Mouse (Mus musculus): ENCODE data around the gene Gm49630. TPM values are rescaled to one million over a fixed set of nuclear protein-coding genes. Genes with fewer than 3 reads are reported as not detected.
"Not testable (repeated sequence)": the region's sequence is repeated elsewhere in the genome, so short reads cannot be mapped to it uniquely, and the experiment has no call there.

Gene Gm49630
- polyA plus RNA-seq, 1 experiment from 2014 or later = not detected

GRCm38 (mm10) chr17:7388341-7388957 lies 16.7 kb upstream of the Gm49630 start:
- H3K27me3 ChIP-seq; H3K36me3 ChIP-seq (replicated peaks); H3K27ac ChIP-seq; ATAC-seq (ENCODE audit: low FRiP score); H3K4me3 ChIP-seq (replicated peaks); H3K4me1 ChIP-seq; H3K9ac ChIP-seq; H3K9me3 ChIP-seq; H3K4me2 ChIP-seq: not testable (repeated sequence)
- no CpG with 5 or more reads among the region's 2 CpGs for WGBS

GRCm38 (mm10) chr17:7386016-7386415 lies 14.2 kb upstream of the Gm49630 start:
- 67% methylated on average over 8 of the region's 8 CpGs for WGBS
- H3K9ac ChIP-seq; H3K27ac ChIP-seq; H3K36me3 ChIP-seq (replicated peaks); H3K9me3 ChIP-seq; H3K4me1 ChIP-seq; H3K27me3 ChIP-seq; ATAC-seq (ENCODE audit: low FRiP score); H3K4me3 ChIP-seq (replicated peaks); H3K4me2 ChIP-seq: not testable (repeated sequence)

GRCm38 (mm10) chr17:7385364-7385763 lies 13.6 kb upstream of the Gm49630 start, which contains the start of gene Unc93a2:
Gene Unc93a2 (minus strand): TSS chr17:7385464.
- not testable (repeated sequence) for H3K9me3 ChIP-seq; H3K4me1 ChIP-seq; H3K27me3 ChIP-seq; H3K27ac ChIP-seq; H3K36me3 ChIP-seq (replicated peaks); H3K4me2 ChIP-seq; H3K4me3 ChIP-seq (replicated peaks); ATAC-seq (ENCODE audit: low FRiP score); H3K9ac ChIP-seq
- 81% methylated on average over 3 of the region's 3 CpGs for WGBS

GRCm38 (mm10) chr17:7383167-7384143 lies 11.7 kb upstream of the Gm49630 start:
- not testable (repeated sequence) for ATAC-seq (ENCODE audit: low FRiP score); H3K4me2 ChIP-seq; H3K27me3 ChIP-seq; H3K36me3 ChIP-seq (replicated peaks); H3K9ac ChIP-seq; H3K27ac ChIP-seq; H3K9me3 ChIP-seq; H3K4me1 ChIP-seq; H3K4me3 ChIP-seq (replicated peaks)
- 93% methylated on average over 12 of the region's 13 CpGs for WGBS

DNA sequence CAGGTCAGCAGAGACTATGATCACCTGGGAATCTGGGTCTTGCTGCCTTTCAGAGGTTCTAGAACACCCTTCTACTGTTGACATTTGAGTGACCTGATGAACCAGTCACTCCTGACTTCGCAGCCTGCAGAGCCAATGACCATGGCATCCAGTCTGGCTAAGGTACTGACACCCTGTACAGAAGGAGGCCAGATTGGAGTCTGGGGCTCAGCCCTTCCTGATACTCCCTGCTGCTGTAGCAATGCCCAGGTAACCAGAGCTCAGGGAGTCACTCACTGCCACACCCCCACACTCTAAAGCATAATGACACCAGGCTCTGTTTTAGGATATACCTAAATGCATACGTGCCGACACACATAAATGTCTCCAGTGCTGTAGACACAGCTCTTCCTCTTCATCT lies 10.9 kb upstream of the Gm49630 start:
- H3K4me1 ChIP-seq; H3K4me3 ChIP-seq (replicated peaks); ATAC-seq (ENCODE audit: low FRiP score); H3K9ac ChIP-seq; H3K27ac ChIP-seq; H3K36me3 ChIP-seq (replicated peaks); H3K9me3 ChIP-seq; H3K4me2 ChIP-seq; H3K27me3 ChIP-seq: not testable (repeated sequence)
- 83% methylated on average over 1 of the region's 3 CpGs for WGBS

DNA sequence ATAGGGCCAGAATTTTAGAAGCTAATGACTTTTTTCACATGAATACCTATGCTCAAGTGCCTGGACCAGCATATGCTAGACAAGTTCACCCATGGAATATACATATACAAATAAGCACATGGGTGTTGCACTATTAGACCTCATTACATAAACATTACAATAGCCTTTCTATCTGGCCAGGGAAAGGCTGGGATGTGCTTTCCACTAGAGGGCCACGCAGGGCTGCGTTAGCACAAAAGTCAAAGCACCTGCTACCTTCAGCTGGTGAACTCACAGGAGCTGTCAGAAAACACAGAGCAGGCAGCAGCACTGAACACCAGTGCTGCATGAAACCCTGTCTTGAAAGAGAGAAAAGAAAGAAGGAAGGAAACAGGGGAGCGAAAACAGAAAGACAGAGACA lies 6.1 kb upstream of the Gm49630 start:
- not testable (repeated sequence) for H3K4me1 ChIP-seq; H3K9me3 ChIP-seq; H3K9ac ChIP-seq; H3K36me3 ChIP-seq (replicated peaks); H3K4me3 ChIP-seq (replicated peaks); H3K4me2 ChIP-seq; H3K27me3 ChIP-seq; H3K27ac ChIP-seq
- 27% methylated on average over 2 of the region's 3 CpGs for WGBS
- ATAC-seq (ENCODE audit: low FRiP score) = 0 out of 2 replicates have a peak, but pooled peaks have one; percentile 11

GRCm38 (mm10) chr17:7376951-7377700 lies 5.3 kb upstream of the Gm49630 start:
- ATAC-seq (ENCODE audit: low FRiP score); H3K9ac ChIP-seq; H3K4me1 ChIP-seq; H3K4me3 ChIP-seq (replicated peaks); H3K4me2 ChIP-seq; H3K9me3 ChIP-seq; H3K27ac ChIP-seq; H3K36me3 ChIP-seq (replicated peaks); H3K27me3 ChIP-seq: not testable (repeated sequence)
- 92% methylated on average over 1 of the region's 3 CpGs for WGBS

- H3K36me3 ChIP-seq (replicated peaks); H3K27me3 ChIP-seq; H3K4me1 ChIP-seq; H3K9me3 ChIP-seq; H3K4me2 ChIP-seq; ATAC-seq (ENCODE audit: low FRiP score); H3K27ac ChIP-seq; H3K4me3 ChIP-seq (replicated peaks); H3K9ac ChIP-seq: not testable (repeated sequence)
- WGBS = 78% methylated on average over 6 of the region's 6 CpGs
Observed at GRCm38 (mm10) chr17:7369401-7369800, 2.4 kb downstream of the Gm49630 start.

GRCm38 (mm10) chr17:7366676-7367374 lies 5.0 kb downstream of the Gm49630 start:
- H3K9ac ChIP-seq; H3K36me3 ChIP-seq (replicated peaks); H3K4me2 ChIP-seq; H3K4me3 ChIP-seq (replicated peaks); H3K4me1 ChIP-seq; H3K27ac ChIP-seq; H3K9me3 ChIP-seq; H3K27me3 ChIP-seq: not testable (repeated sequence)
- WGBS = 61% methylated on average over 5 of the region's 7 CpGs
- ATAC-seq (ENCODE audit: low FRiP score) = peak; percentile 76

DNA sequence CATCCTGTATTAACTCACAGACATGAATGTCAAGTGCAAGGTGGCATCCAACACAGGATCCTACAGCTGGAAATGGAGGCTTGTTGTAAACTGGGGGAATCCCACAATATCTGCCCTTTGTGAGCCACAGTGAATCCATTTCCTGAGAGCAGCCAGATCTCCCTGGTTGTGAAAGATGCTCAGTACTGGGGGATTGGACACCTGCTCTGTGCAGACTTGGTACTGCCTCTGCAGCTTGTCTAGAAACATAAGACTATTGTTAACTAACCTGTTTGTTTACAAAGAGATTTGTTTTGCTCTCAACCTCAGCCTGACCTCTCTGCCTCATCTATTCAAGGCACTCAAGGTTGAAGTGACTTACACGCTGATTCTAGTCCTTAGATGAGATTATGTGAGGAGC lies 5.5 kb downstream of the Gm49630 start:
- H3K9ac ChIP-seq; H3K4me3 ChIP-seq (replicated peaks); H3K4me2 ChIP-seq; H3K27me3 ChIP-seq; H3K9me3 ChIP-seq; H3K36me3 ChIP-seq (replicated peaks); H3K27ac ChIP-seq; H3K4me1 ChIP-seq: not testable (repeated sequence)
- ATAC-seq (ENCODE audit: low FRiP score) = 0 out of 2 replicates have a peak, but pooled peaks have one; percentile 23
- no CpG with 5 or more reads among the region's 1 CpGs for WGBS

- not testable (repeated sequence) for H3K9me3 ChIP-seq; H3K36me3 ChIP-seq (replicated peaks); H3K4me2 ChIP-seq; H3K4me3 ChIP-seq (replicated peaks); H3K27ac ChIP-seq; ATAC-seq (ENCODE audit: low FRiP score); H3K27me3 ChIP-seq; H3K4me1 ChIP-seq; H3K9ac ChIP-seq
- no CpG with 5 or more reads among the region's 3 CpGs for WGBS
Observed at GRCm38 (mm10) chr17:7365615-7366014, 6.2 kb downstream of the Gm49630 start.
